19 mouse cellular contexts compared by ENCODE assay signal in the genomic region with DNA sequence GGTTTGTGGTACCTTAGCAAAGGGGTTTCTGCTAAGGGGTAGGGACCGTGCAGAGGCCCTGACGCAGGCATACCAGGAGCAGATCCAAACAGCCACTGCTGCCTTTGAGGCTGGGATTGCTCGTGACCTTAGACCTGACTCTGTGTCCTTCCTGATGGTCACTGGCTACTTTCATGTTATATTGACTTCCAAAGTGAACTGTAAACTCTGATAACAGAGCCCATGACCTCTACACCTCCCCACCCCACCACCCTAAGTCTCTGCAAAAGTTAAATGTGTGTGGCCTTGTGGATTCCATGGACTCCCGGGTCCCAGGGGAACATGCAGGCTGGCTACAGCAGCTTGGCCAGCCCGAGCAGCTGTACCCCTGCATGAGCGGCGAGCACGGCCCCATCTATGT.
"Had no signal": no experiment of that assay in that cellular context is flagged by ENCODE, and none has a peak within 500 bp of the region (broad histone marks: within the 10 kb centered on the region; RNA-seq: fewer than 3 reads in every experiment).

No protein-coding gene starts in this region.

- H3K9ac ChIP-seq: midbrain, embryonic 12.5 days; midbrain, embryonic 15.5 days; neural tube, embryonic 12.5 days; neural tube, embryonic 15.5 days; stomach, embryonic 15.5 days had no signal

- H3K4me3 ChIP-seq: layer of hippocampus, adult 2 months; left cerebral cortex, adult 2 months; midbrain, embryonic 12.5 days; midbrain, embryonic 15.5 days; neural tube, embryonic 12.5 days; neural tube, embryonic 15.5 days; stomach, embryonic 15.5 days had no signal

- H3K36me3 ChIP-seq: midbrain, embryonic 15.5 days; neural tube, embryonic 12.5 days; stomach, embryonic 15.5 days had no signal

- H3K27me3 ChIP-seq: midbrain, embryonic 12.5 days; midbrain, embryonic 15.5 days; neural tube, embryonic 12.5 days; neural tube, embryonic 15.5 days; stomach, embryonic 15.5 days had no signal

- H3K9me3 ChIP-seq: midbrain, embryonic 12.5 days; midbrain, embryonic 15.5 days; neural tube, embryonic 12.5 days; neural tube, embryonic 15.5 days; stomach, embryonic 15.5 days had no signal

- DNase-seq: kidney, adult 2 months; kidney, postnatal 25 days; layer of hippocampus, adult 9-11 months; lung, adult 2 months; lung, postnatal 14 days; lung, postnatal 4 days; right cerebral cortex, postnatal 25 days; spleen, adult 18-20 months; thymus, adult 18-20 months; thymus, postnatal 36 days had no signal

- H3K4me2 ChIP-seq: midbrain, embryonic 12.5 days; midbrain, embryonic 15.5 days; neural tube, embryonic 12.5 days; neural tube, embryonic 15.5 days; stomach, embryonic 15.5 days had no signal

- H3K27ac ChIP-seq: kidney, postnatal 0 days; layer of hippocampus, adult 2 months; left cerebral cortex, adult 2 months; midbrain, embryonic 12.5 days; midbrain, embryonic 15.5 days; neural tube, embryonic 12.5 days; neural tube, embryonic 15.5 days; stomach, embryonic 15.5 days had no signal

- ATAC-seq: intestine, postnatal 0 days; midbrain, embryonic 15.5 days had no signal
